Mouse (Mus musculus): ENCODE data around the gene Ptges.

Ptges gene

GRCm38 (mm10) chr2:30845152-30846070 is 84.3 kb downstream of the Ptges start:
- DNase-seq: peak in 1 of 2 experiments; percentile 56

DNA sequence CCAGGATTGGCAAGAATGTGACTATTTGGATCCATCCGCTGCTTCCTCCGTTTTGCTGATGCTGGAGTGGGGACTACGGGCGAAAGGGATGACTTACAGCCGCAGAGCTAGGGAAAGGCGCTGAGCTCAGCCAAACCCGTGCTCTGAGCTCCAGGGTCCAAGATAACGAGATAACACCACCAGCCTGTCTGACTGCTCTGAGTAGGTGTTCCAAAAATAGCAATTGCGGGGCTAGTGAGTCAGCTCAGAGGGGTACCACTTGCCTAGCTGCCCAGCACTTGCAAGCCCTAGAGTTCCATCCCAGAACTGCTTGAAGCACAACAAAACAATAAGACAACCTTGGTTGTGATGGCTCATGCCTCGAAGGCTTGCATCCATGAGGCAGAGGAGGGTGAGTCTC is 87.0 kb downstream of the Ptges start:
- no peak for DNase-seq

All from kidney, postnatal 36 days (tissue).